Mouse (Mus musculus): Measurements from ENCODE around the gene Oas1c.

- TF ChIP-seq CTCF (IDR thresholded peaks at IDR 0.05; ENCODE audit: insufficient read depth, low read length) = no peak
- TF ChIP-seq POLR2A (IDR thresholded peaks at IDR 0.05; ENCODE audit: borderline replicate concordance, extremely low read depth, low read depth, low read length) = no peak
Observed at GRCm38 (mm10) chr5:120813023-120813422, 709 bp upstream of the Oas1c start.

Data from lung, adult 2 months (tissue).